Mouse (Mus musculus) stomach, embryonic 16.5 days (tissue): ENCODE measurements around the gene Hist1h2bb. TPM values are rescaled to one million over a fixed set of nuclear protein-coding genes. Genes with fewer than 3 reads are reported as not detected.
A peak's percentile ranks its signal among the peaks of the same experiment; 100 is the strongest.
"Not testable (repeated sequence)": the region's sequence is repeated elsewhere in the genome, so short reads cannot be mapped to it uniquely, and the experiment has no call there.

Experiments used
- ATAC-seq: fragments of 200-750 bp; cut with Nextera tagmentation; 2 replicates; pipeline ENCODE4 v1.8.0; 2017; ENCODE audit warnings: moderate number of reproducible peaks, moderate TSS enrichment; ENCODE audit not compliant: insufficient read depth, low FRiP score
- H3K27ac ChIP-seq: fragments of 300-500 bp; sonication (generic); 2 replicates; pipeline ENCODE4 v1.5.1; 2014; ENCODE audit warnings: low read length
- H3K27me3 ChIP-seq: fragments of 300-500 bp; sonication (generic); 2 replicates; pipeline ENCODE4 v1.6.1; 2014; ENCODE audit warnings: low read length, control low read depth, mixed read lengths; ENCODE audit not compliant: control insufficient read depth, insufficient read depth
- H3K36me3 ChIP-seq: fragments of 300-500 bp; sonication (generic); 2 replicates; pipeline ENCODE4 v1.6.1; 2014; ENCODE audit warnings: low read length; ENCODE audit not compliant: control insufficient read depth, insufficient read depth
- H3K4me1 ChIP-seq: fragments of 300-500 bp; sonication (generic); 2 replicates; pipeline ENCODE4 v1.6.1; 2014; ENCODE audit warnings: low read length, control low read depth, mixed read lengths; ENCODE audit not compliant: control insufficient read depth, insufficient read depth
- H3K4me2 ChIP-seq: fragments of 300-500 bp; sonication (generic); 2 replicates; pipeline ENCODE4 v1.6.1; 2014; ENCODE audit warnings: low read depth, low read length, mixed read lengths
- H3K4me3 ChIP-seq: fragments of 300-500 bp; sonication (generic); replicated peaks from 2 replicates; pipeline ENCODE4 v1.5.1; 2014; ENCODE audit warnings: mild to moderate bottlenecking, low read length
- H3K9ac ChIP-seq: fragments of 300-500 bp; sonication (generic); 2 replicates; pipeline ENCODE4 v1.6.1; 2014; ENCODE audit warnings: low read length
- H3K9me3 ChIP-seq: fragments of 300-500 bp; sonication (generic); replicated peaks from 2 replicates; pipeline ENCODE4 v1.6.1; 2016; ENCODE audit warnings: low read length, control low read depth; ENCODE audit not compliant: control insufficient read depth
- WGBS: fragments of 180-500 bp; shearing (Covaris S2); extraction: QIAGEN DNeasy Blood & Tissue Kit; methylation state at CpG from one replicate; pipeline ENCODE4 v1.1.7; 2014; 5-methylcytosine and 5-hydroxymethylcytosine counted together
- polyA plus RNA-seq: library from polyadenylated mRNA; unstranded; fragments of >200 nt; fragmentation: Nextera tagmentation; extraction: Ambion mirVana; gene quantifications from 2 replicates; pipeline ENCODE4 v1.2.1, GENCODE M21; 2015

Gene Hist1h2bb
- polyA plus RNA-seq, 1 experiment from 2014 or later = 2.9 TPM

- Histone ChIP-seq H3K9me3 (no peaks in the 10 kb centered on the region), H3K4me1 (peaks cover 18% of the 10 kb centered on the region), H3K4me2 (peak overlapping the region; percentile 75), H3K4me3 (peak overlapping the region; percentile 59), H3K36me3 (no peaks in the 10 kb centered on the region), H3K27ac (peak overlapping the region; percentile 87), H3K27me3 (no peaks in the 10 kb centered on the region), H3K9ac (peak overlapping the region; percentile 70)
- 2% methylated on average over 21 of the region's 27 CpGs for WGBS
- no peak for ATAC-seq
Measured at GRCm38 (mm10) chr13:23760240-23760971, 13.9 kb downstream of the Hist1h2bb start.

GRCm38 (mm10) chr13:23760972-23761864 is 14.7 kb downstream of the Hist1h2bb start, which contains the start of gene Hist1h4a:
Gene Hist1h4a (minus strand): TSS chr13:23761230.
- peak; percentile 79 for ATAC-seq
- Histone ChIP-seq H3K27me3 (no peaks in the 10 kb centered on the region), H3K27ac (peak within 1 kb of the TSS; percentile 98), H3K4me1 (peaks cover 18% of the 10 kb centered on the region), H3K9me3 (no peaks in the 10 kb centered on the region), H3K4me2 (peak within 1 kb of the TSS; percentile 75), H3K9ac (peak within 1 kb of the TSS; percentile 70), H3K36me3 (no peaks in the 10 kb centered on the region), H3K4me3 (peak within 1 kb of the TSS; percentile 59)
- WGBS = under 1% methylated on average over 65 of the region's 72 CpGs

- peaks cover 17% of the 10 kb centered on the region for H3K4me1 ChIP-seq
- H3K9me3 ChIP-seq, H3K36me3 ChIP-seq, H3K27me3 ChIP-seq: not testable (repeated sequence)
- peak within 1 kb of the TSS; percentile 80 for H3K9ac ChIP-seq
- H3K4me3 ChIP-seq = peak within 1 kb of the TSS; percentile 59
- H3K27ac ChIP-seq = peak within 1 kb of the TSS; percentile 98
- peak; percentile 54 for ATAC-seq
- WGBS = under 1% methylated on average over 32 of the region's 52 CpGs
- H3K4me2 ChIP-seq = peak within 1 kb of the TSS; percentile 75
Measured at GRCm38 (mm10) chr13:23761871-23762821, 15.6 kb downstream of the Hist1h2bb start, which contains the start of gene Hist1h3a. Gene Hist1h3a (minus strand): TSS chr13:23762386.

- no peak for ATAC-seq
- peaks cover 13% of the 10 kb centered on the region for H3K4me1 ChIP-seq
- H3K9me3 ChIP-seq = no peaks in the 10 kb centered on the region
- peak overlapping the region; percentile 59 for H3K4me3 ChIP-seq
- H3K4me2 ChIP-seq = peak overlapping the region; percentile 75
- WGBS = under 1% methylated on average over 10 of the region's 10 CpGs
- peak overlapping the region; percentile 98 for H3K27ac ChIP-seq
- H3K9ac ChIP-seq = peak overlapping the region; percentile 80
- no peaks in the 10 kb centered on the region for H3K36me3 ChIP-seq
- H3K27me3 ChIP-seq = no peaks in the 10 kb centered on the region
Measured at GRCm38 (mm10) chr13:23763242-23763585, 16.7 kb downstream of the Hist1h2bb start.

- peak; percentile 78 for ATAC-seq
- Histone ChIP-seq H3K27ac (peak within 1 kb of the TSS; percentile 98), H3K9me3 (no peaks in the 10 kb centered on the region)
Measured at GRCm38 (mm10) chr13:23763586-23764323, 17.2 kb downstream of the Hist1h2bb start, which contains the start of gene Hist1h1a. Gene Hist1h1a (plus strand): TSS chr13:23763666.

GRCm38 (mm10) chr13:23764324-23765171 is 18.0 kb downstream of the Hist1h2bb start:
- Histone ChIP-seq H3K4me3 (peak overlapping the region; percentile 59), H3K36me3 (no peaks in the 10 kb centered on the region), H3K27ac (peak overlapping the region; percentile 98), H3K4me2 (peak overlapping the region; percentile 75), H3K4me1 (peaks cover 13% of the 10 kb centered on the region), H3K27me3 (no peaks in the 10 kb centered on the region), H3K9me3 (no peaks in the 10 kb centered on the region), H3K9ac (peak overlapping the region; percentile 80)
- ATAC-seq = no peak
- WGBS = 37% methylated on average over 10 of the region's 12 CpGs

More at GRCm38 (mm10) chr13:23763586-23764323, 17.2 kb downstream of the Hist1h2bb start, which contains the start of gene Hist1h1a:
- Histone ChIP-seq H3K27me3 (no peaks in the 10 kb centered on the region), H3K4me2 (peak within 1 kb of the TSS; percentile 75), H3K9ac (peak within 1 kb of the TSS; percentile 80), H3K36me3 (no peaks in the 10 kb centered on the region), H3K4me3 (peak within 1 kb of the TSS; percentile 59), H3K4me1 (peaks cover 13% of the 10 kb centered on the region)
- 3% methylated on average over 34 of the region's 34 CpGs for WGBS

- no peak overlapping the region for H3K4me3 ChIP-seq
- peaks cover 13% of the 10 kb centered on the region for H3K4me1 ChIP-seq
- H3K4me2 ChIP-seq = no peak overlapping the region
- ATAC-seq = no peak
- H3K27ac ChIP-seq = no peak overlapping the region
- no peaks in the 10 kb centered on the region for H3K9me3 ChIP-seq
- WGBS = 58% methylated on average over 1 of the region's 1 CpGs
- H3K9ac ChIP-seq = no peak overlapping the region
- H3K27me3 ChIP-seq = no peaks in the 10 kb centered on the region
- H3K36me3 ChIP-seq = no peaks in the 10 kb centered on the region
Measured at GRCm38 (mm10) chr13:23765172-23765513, 18.6 kb downstream of the Hist1h2bb start.
